ENCODE assay signal across 16 mouse cellular contexts in genomic region chr4:114460401-114460800, GRCm38 (mm10). TPM values are rescaled to one million over a fixed set of nuclear protein-coding genes. Genes with fewer than 3 reads are reported as not detected.
DNase-seq lines count a peak whose midpoint lies in the region; TF ChIP-seq lines count a peak whose summit lies in the region.
"Had no signal": no experiment of that assay in that cellular context is flagged by ENCODE, and none has a peak within 500 bp of the region (broad histone marks: within the 10 kb centered on the region; RNA-seq: fewer than 3 reads in every experiment).

No protein-coding gene starts in this region.

- intact Hi-C loops in gastrocnemius, adult 2 months (cut with DNase I): no loop called here
- intact Hi-C loops in heart, postnatal 10 days (cut with DNase I): loop anchor here (2.0 kb wide), 1 partner anchor 50 kb away; no protein-coding TSS in a partner anchor

- no peak for TF ChIP-seq CTCF in gastrocnemius, adult 2 months (IDR thresholded peaks at IDR 0.05)

- H3K27ac ChIP-seq in gastrocnemius, adult 2 months: peak overlapping the region; percentile 24; the same call in 1 of the 2 replicates
- H3K27ac ChIP-seq: forebrain, embryonic 12.5 days; hindbrain, postnatal 0 days; limb, embryonic 15.5 days; stomach, embryonic 15.5 days had no signal

- DNase-seq in gastrocnemius, adult 2 months: no peak
- no peak for DNase-seq in gastrocnemius, adult 18-20 months (ENCODE audit: low spot score)
- DNase-seq in layer of hippocampus, adult 11-12 months (ENCODE audit: low spot score): peak; percentile 18
- DNase-seq in layer of hippocampus, postnatal 14 days (ENCODE audit: low spot score in 2 of 2): no peak
- peak; percentile 85 for DNase-seq in brain, adult 2 months (ENCODE audit: low read depth, low spot score)
- DNase-seq in heart, postnatal 10 days: peak; percentile 47 to 61
- no peak for DNase-seq in spleen, postnatal 10 days (ENCODE audit: low spot score in 2 of 2)
- DNase-seq in adrenal gland, postnatal 14 days: no peak
- DNase-seq: kidney, adult 18-20 months; kidney, postnatal 10 days; lung, postnatal 14 days had no signal

- no peak overlapping the region for H3K4me3 ChIP-seq in gastrocnemius, adult 2 months
- H3K4me3 ChIP-seq: forebrain, embryonic 12.5 days; limb, embryonic 15.5 days; stomach, embryonic 15.5 days had no signal

RNA-seq across cellular contexts. Expression of gene Trabd2b, which starts 53.9 kb away (rescaled TPM):
- 1 to 10 TPM in 1 of 2 experiments, under 1 TPM in 1; 0.71 to 1.3 TPM for total RNA-seq in gastrocnemius, adult 2 months (2021)
- total RNA-seq in gastrocnemius, adult 18-20 months (2021): 1 to 10 TPM in 1 of 2 experiments, under 1 TPM in 1; 0.96 to 2.0 TPM
- 1 to 10 TPM; 1.1 TPM for total RNA-seq in layer of hippocampus, postnatal 14 days (2021)
- total RNA-seq in heart, postnatal 10 days (2021): 10 to 100 TPM; 21.1 to 25.6 TPM
- 0.90 and 1.0 TPM in 2 replicates for total RNA-seq in adrenal gland, postnatal 14 days (2021)
- total RNA-seq: megakaryocyte-erythroid progenitor cell, adult 5-6 weeks had no signal

Comparison
In these comparisons a context has a peak if more than half of its experiments do, and no peak if none do; other contexts are left out.
1. DNase-seq: peak in layer of hippocampus, adult 11-12 months (single experiment), brain, adult 2 months (single experiment) and heart, postnatal 10 days (2 of 2); none in gastrocnemius, adult 2 months (single experiment), gastrocnemius, adult 18-20 months (single experiment), layer of hippocampus, postnatal 14 days (0 of 2), spleen, postnatal 10 days (0 of 2) and adrenal gland, postnatal 14 days (single experiment).
2. RNA of gene Trabd2b, which starts 53.9 kb away (total RNA-seq): 21.1 to 25.6 TPM in heart, postnatal 10 days; 0.96 to 2.0 TPM in gastrocnemius, adult 18-20 months, 0.71 to 1.3 TPM in gastrocnemius, adult 2 months, 1.1 TPM in layer of hippocampus, postnatal 14 days and 0.90 to 1.0 TPM in adrenal gland, postnatal 14 days; every median in the first group is over 4 times any median in the second.